ENCODE assay signal across 19 mouse cellular contexts in the genomic region with DNA sequence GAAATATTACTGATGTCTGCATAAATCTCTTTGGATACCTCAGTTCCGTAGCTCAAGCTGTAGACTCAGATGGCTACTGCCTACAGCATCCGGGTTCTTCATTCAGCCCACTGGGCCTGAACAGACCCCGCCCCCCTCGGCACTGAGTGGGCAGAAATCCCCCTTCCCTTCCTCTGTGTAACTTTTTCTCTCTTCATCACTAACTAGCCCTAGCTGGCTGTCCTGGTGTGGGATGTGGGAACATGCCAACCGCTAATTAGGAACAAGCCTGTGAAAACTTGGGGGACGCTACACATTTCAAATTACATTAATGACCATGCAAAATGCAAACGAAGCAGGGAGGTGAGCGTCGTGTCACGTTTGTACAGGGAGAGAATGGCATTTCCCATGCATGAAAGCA.
"Had no signal": no experiment of that assay in that cellular context is flagged by ENCODE, and none has a peak within 500 bp of the region (broad histone marks: within the 10 kb centered on the region; RNA-seq: fewer than 3 reads in every experiment).

No protein-coding gene starts in this region.

- H3K9ac ChIP-seq: lung, embryonic 15.5 days; midbrain, embryonic 13.5 days; midbrain, embryonic 15.5 days; neural tube, embryonic 12.5 days had no signal

- H3K36me3 ChIP-seq: lung, embryonic 15.5 days; midbrain, embryonic 13.5 days; midbrain, embryonic 15.5 days; neural tube, embryonic 12.5 days had no signal

- H3K9me3 ChIP-seq: lung, embryonic 15.5 days; midbrain, embryonic 13.5 days; midbrain, embryonic 15.5 days; neural tube, embryonic 12.5 days had no signal

- ATAC-seq: lung, postnatal 0 days; midbrain, embryonic 13.5 days; midbrain, embryonic 15.5 days had no signal

- H3K27ac ChIP-seq: lung, embryonic 15.5 days; macrophage; midbrain, embryonic 13.5 days; midbrain, embryonic 15.5 days; neural tube, embryonic 12.5 days had no signal

- H3K27me3 ChIP-seq: lung, embryonic 15.5 days; midbrain, embryonic 15.5 days; neural tube, embryonic 12.5 days had no signal

- H3K4me2 ChIP-seq: lung, embryonic 15.5 days; midbrain, embryonic 11.5 days; midbrain, embryonic 13.5 days; midbrain, embryonic 15.5 days; neural tube, embryonic 12.5 days had no signal

- H3K4me1 ChIP-seq: lung, embryonic 15.5 days; midbrain, embryonic 13.5 days; midbrain, embryonic 15.5 days; neural tube, embryonic 12.5 days had no signal

- H3K4me3 ChIP-seq: lung, embryonic 15.5 days; megakaryocyte, embryonic 14.5 days; midbrain, embryonic 13.5 days; midbrain, embryonic 15.5 days; neural tube, embryonic 12.5 days had no signal

- DNase-seq: lung, adult 2 months; lung, postnatal 14 days; lung, postnatal 36 days; retina, postnatal 1 day; right cerebral cortex, adult 18-20 months; right cerebral cortex, postnatal 25 days; right cerebral cortex, postnatal 4 days; spleen, adult 18-20 months; thymus, adult 18-20 months; thymus, postnatal 14 days; thymus, postnatal 36 days had no signal
